ENCODE assay signal across 14 mouse cellular contexts in genomic region chr12:25826928-25827327, GRCm38 (mm10).
DNase-seq lines count a peak whose midpoint lies in the region; ATAC-seq lines count a peak whose summit lies in the region.
"Had no signal": no experiment of that assay in that cellular context is flagged by ENCODE, and none has a peak within 500 bp of the region (broad histone marks: within the 10 kb centered on the region; RNA-seq: fewer than 3 reads in every experiment).

No protein-coding gene starts in this region.

- H3K9me3 ChIP-seq in embryonic facial prominence, embryonic 14.5 days (ENCODE audit: control insufficient read depth, low read length), result no peaks in the 10 kb centered on the region
- H3K9me3 ChIP-seq: hindbrain, embryonic 12.5 days; lung, embryonic 15.5 days had no signal

- H3K4me3 ChIP-seq in embryonic facial prominence, embryonic 14.5 days (ENCODE audit: low read depth, low read length), result no peak overlapping the region
- H3K4me3 ChIP-seq: hindbrain, embryonic 12.5 days; lung, embryonic 15.5 days had no signal

- no peak overlapping the region for H3K9ac ChIP-seq in embryonic facial prominence, embryonic 14.5 days (ENCODE audit: low read depth, low read length)
- H3K9ac ChIP-seq: hindbrain, embryonic 12.5 days; lung, embryonic 15.5 days had no signal

- H3K27ac ChIP-seq in embryonic facial prominence, embryonic 14.5 days (replicated peaks; ENCODE audit: low read depth, low read length), result no peak overlapping the region
- H3K27ac ChIP-seq: hindbrain, embryonic 12.5 days; lung, embryonic 15.5 days had no signal

- DNase-seq in cerebellum, postnatal 10 days, result peak; percentile 9 to 29
- no peak for DNase-seq in cerebellum, postnatal 14 days
- DNase-seq in kidney, adult 9 months, result peak; percentile 7
- no peak for DNase-seq in kidney, postnatal 14 days
- peak; percentile 11 for DNase-seq in 416B (ENCODE audit: low read depth)
- DNase-seq in embryonic facial prominence, embryonic 14.5 days (ENCODE audit: low spot score), result peak; percentile 14
- DNase-seq in left cerebral cortex, adult 18-20 months (ENCODE audit: low spot score in 2 of 2), result no peak
- DNase-seq: adrenal gland, postnatal 10 days; cerebellum, adult 9-10 months; kidney, postnatal 36 days had no signal

- H3K4me2 ChIP-seq in embryonic facial prominence, embryonic 14.5 days (ENCODE audit: low read depth, low read length), result no peak overlapping the region
- H3K4me2 ChIP-seq: hindbrain, embryonic 12.5 days; lung, embryonic 15.5 days had no signal

- ATAC-seq in embryonic facial prominence, embryonic 14.5 days (ENCODE audit: low read depth), result no peak
- ATAC-seq in monocyte, adult 5-6 weeks (replicated peaks; ENCODE audit: insufficient number of reproducible peaks, low FRiP score, low TSS enrichment, poor library complexity, severe bottlenecking), result no peak
- ATAC-seq: Patski had no signal

- WGBS in embryonic facial prominence, embryonic 14.5 days, result 20% methylated on average over 3 of the region's 3 CpGs

- no peaks in the 10 kb centered on the region for H3K36me3 ChIP-seq in embryonic facial prominence, embryonic 14.5 days (ENCODE audit: control insufficient read depth, insufficient read depth, low read length)
- H3K36me3 ChIP-seq: hindbrain, embryonic 12.5 days; lung, embryonic 15.5 days had no signal

- no peaks in the 10 kb centered on the region for H3K27me3 ChIP-seq in embryonic facial prominence, embryonic 14.5 days (replicated peaks; ENCODE audit: control insufficient read depth, insufficient read depth, low read length)
- H3K27me3 ChIP-seq: hindbrain, embryonic 12.5 days; lung, embryonic 15.5 days had no signal

- H3K4me1 ChIP-seq in embryonic facial prominence, embryonic 14.5 days (ENCODE audit: control insufficient read depth, insufficient read depth, low read length), result peaks cover 5% of the 10 kb centered on the region
- H3K4me1 ChIP-seq: lung, embryonic 15.5 days had no signal

Comparison
In these comparisons a context has a peak if more than half of its experiments do, and no peak if none do; other contexts are left out.
1. DNase-seq: peak in cerebellum, postnatal 10 days (2 of 2), kidney, adult 9 months (single experiment), 416B (single experiment) and embryonic facial prominence, embryonic 14.5 days (single experiment); none in cerebellum, postnatal 14 days (0 of 2), kidney, postnatal 14 days (single experiment) and left cerebral cortex, adult 18-20 months (0 of 2).